Mouse (Mus musculus) urinary bladder, postnatal 4 days (tissue): ENCODE data around the gene Ccn1.

ENCODE experiments used
- DNase-seq, 2 experiments: peaks; one replicate each; pipeline ENCODE4 v3.0.0; 2021 to 2022; ENCODE audit warnings: low spot score in 2 of 2

The Ccn1 gene

DNA sequence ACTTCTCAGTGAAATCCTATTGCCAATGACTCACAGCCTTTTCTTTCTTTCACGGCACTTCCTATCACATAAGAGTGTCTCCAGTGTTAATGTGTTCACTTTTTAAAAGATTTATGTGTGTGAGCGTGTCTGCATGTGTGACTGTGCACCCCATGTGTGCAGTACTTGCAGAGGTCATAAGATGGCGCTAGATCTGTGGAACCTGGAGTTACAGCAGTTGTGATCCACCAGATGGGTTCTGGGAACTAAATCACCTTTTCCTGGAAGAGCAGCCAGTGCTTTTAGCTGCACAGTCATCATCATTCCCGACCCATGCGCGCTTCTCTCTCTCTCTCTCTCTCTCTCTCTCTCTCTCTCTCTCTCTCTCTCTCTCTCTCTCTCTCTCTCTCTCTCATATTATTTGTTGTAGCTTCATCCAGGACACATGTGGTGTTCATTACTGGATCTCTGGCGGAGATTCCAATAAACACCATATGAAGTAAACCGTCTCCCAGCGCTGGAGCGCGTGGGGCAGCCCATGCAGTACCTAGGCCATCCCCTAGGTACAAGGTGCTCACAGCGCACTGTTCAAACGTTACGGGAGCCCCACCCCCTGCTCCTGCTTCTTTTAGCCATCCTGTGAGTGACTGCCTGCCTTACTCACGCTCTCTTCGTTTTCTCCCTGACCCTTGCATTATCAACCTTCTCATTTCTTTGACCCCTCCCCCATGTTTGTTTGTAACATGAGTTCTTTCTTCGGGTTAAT, 30.0 kb downstream of the Ccn1 start:
- DNase-seq = no peak

- no peak for DNase-seq
Measured at GRCm38 (mm10) chr3:145618299-145618698, 31.5 kb downstream of the Ccn1 start.

- no peak for DNase-seq
Measured at GRCm38 (mm10) chr3:145614362-145615115, 35.2 kb downstream of the Ccn1 start.

GRCm38 (mm10) chr3:145613234-145613633, 36.5 kb downstream of the Ccn1 start:
- DNase-seq = no peak

- DNase-seq = no peak
Measured at GRCm38 (mm10) chr3:145612662-145613061, 37.1 kb downstream of the Ccn1 start.

DNA sequence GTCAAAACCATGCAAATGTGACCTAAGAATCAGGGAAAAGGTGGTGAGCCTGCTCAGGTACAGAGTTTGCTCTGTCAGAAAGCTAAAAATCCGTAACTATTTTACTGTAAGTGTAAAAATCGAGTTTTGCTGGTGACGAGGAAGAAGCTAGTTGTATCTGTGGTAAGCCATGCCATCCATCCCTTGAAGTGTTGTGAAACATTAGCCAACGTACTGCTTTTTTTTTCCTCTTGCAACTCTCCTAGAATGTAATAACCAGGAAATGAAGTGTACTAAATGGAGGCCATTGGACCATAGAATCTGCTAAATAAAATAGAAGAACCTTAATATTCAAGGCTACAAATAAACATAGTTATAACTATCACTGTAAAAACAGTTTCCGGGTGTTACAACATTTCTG, 41.5 kb downstream of the Ccn1 start:
- no peak for DNase-seq

DNA sequence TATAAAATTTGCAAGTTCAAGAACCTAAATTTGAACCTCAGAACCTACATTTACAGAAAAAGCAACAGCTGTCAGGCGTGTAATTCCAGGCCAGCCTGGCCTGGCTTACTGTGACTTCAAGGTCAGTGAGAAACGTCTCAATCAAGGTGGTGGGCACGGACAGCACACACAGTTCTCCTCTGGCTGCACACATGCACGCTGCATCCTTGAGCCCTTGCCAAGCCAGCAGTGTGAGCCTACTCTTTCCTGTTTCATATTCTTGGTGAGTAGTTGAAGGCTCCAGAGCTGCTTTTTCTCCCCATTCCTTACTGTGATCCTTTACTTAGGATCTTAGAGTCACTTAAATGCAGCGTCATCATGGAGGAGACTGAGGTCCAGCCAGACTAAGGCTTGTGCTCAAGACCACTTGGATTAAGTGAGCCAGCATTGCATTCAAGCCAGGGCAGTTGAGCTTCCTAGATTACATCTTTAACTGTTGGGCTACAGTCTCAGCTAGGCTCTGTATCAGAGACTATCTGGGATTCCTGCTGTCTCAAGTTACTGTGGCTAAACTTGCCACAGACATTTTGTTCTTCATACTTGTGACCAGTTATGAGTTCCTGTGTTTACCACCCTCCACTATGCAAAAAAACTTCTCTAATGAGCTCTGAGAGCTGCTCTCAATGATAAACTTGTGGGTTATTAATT, 44.2 kb downstream of the Ccn1 start:
- DNase-seq = no peak

DNA sequence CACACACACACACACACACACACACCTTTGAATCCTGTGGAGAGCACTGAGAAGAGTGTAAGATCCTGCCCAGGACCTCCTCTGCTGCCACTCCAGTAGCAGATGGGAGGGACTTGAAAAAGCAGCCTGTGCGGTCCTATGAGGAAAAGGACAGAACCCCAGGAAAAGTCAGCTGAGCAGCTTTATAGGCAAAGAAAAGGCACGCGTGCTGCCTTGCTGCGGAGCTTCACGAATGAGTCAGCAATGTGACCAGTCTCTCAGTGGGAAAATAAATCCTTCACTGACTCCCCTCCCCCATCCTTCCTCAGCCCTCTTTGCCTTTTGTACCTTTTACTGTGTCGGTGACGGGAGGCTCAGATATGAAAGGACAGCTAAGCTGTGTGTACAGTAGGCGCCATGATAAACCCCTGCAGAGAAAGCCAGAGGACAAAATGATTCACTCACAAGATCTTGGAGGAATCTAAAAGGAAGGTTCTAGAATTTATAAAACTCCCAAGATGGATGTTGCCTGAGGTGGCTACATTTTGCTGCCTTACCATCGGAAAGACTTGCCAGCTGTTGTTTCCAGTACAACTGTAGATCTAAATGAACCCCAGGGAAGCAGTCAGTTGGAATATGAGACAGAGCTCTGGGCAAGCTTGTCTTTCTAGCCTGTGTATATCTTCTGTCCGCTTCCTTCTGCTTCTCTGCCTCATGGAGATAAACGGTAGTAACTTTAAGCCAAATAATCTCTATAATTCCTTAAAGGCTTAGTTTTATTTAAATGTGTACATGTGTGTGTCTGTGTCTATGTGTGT, 47.2 kb downstream of the Ccn1 start:
- DNase-seq = no peak

- DNase-seq = no peak
Measured at GRCm38 (mm10) chr3:145601345-145601744, 48.4 kb downstream of the Ccn1 start.

GRCm38 (mm10) chr3:145600801-145601200, 49.0 kb downstream of the Ccn1 start:
- no peak for DNase-seq

- no peak for DNase-seq
Measured at GRCm38 (mm10) chr3:145599059-145599458, 50.7 kb downstream of the Ccn1 start.
